Mouse (Mus musculus): ENCODE measurements at regions not wholly inside any gene's neighbourhood (a gene's known extent, or its start where the extent isn't known, plus 50 kb on each side); places are given as distances from the start of the nearest gene placed in this dataset.

DNA sequence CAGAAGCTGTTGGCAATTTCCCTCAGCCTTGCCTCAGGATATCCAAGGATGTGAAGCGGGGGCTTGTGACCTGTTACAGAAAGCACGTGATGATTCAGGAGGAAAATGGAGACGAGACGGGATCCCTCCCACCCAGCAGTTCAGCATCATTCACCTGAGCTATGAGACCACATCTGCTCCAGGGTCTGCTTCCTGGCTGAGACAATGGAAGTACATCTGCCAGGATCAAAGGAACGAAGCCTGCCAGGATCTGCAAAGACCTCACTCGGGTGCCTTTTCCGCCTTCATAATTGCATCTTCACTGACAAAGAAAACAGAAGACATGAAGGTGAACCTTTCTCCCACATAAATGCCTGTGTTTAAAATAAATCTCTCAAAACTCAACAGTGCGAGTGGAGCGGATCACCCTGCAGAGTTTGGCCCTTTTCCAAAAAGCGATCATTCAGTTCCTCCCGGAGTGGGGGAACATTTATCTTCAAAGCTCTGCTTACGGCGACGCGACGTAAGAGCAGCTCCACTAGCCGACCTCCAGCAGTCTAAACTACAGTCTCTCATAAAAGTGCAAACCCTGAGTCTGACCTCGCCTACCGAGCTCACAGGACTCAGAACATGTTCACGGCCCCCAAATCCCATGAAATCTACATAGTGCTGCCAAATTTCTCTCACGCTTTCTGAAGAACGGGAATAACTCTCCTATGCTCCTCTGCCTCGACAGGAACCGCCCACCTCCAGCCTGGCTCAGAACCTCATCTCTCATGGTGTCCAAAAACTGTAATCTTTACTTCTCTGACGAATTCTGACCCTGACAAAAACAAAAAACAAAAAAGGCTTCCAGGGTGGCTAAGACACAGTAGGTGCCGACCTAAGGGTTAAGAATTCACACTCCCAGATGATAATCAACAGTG is 117.0 kb downstream of the Setd4 start:
- TF ChIP-seq CTCF (IDR thresholded peaks at IDR 0.05; ENCODE audit: borderline replicate concordance, extremely low read depth, insufficient read depth, insufficient read length) = no peak
- no peak for TF ChIP-seq POLR2A (IDR thresholded peaks at IDR 0.05; ENCODE audit: borderline replicate concordance, extremely low read depth, insufficient read depth, insufficient read length, poor library complexity, severe bottlenecking)
- peak; percentile 43 for DNase-seq (ENCODE audit: low read depth)

DNA sequence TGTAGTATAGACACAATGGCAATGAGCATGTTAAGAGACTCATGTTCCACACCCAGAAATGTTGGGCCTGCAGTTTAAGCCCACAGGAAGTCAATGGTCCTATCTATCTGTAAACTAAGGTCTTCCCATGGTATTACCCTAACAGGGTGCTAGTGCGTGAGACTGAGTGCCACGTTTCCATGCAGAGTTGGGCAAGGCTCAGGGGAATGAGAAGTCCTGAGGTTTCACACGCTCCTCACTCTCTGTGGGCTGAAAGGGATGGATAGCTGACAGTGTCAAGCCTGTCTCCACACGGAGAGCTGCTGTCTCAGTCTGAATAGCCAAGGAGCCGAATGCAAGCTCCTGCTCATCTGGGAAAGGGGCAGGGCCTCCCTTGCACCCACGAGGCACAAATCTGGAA is 133.9 kb downstream of the Setd4 start:
- TF ChIP-seq CTCF (IDR thresholded peaks at IDR 0.05; ENCODE audit: borderline replicate concordance, extremely low read depth, insufficient read depth, insufficient read length) = no peak
- no peak for TF ChIP-seq POLR2A (IDR thresholded peaks at IDR 0.05; ENCODE audit: borderline replicate concordance, extremely low read depth, insufficient read depth, insufficient read length, poor library complexity, severe bottlenecking)
- DNase-seq (ENCODE audit: low read depth) = no peak

- TF ChIP-seq CTCF (IDR thresholded peaks at IDR 0.05; ENCODE audit: borderline replicate concordance, extremely low read depth, insufficient read depth, insufficient read length) (no peak), POLR2A (IDR thresholded peaks at IDR 0.05; ENCODE audit: borderline replicate concordance, extremely low read depth, insufficient read depth, insufficient read length, poor library complexity, severe bottlenecking) (no peak)
- DNase-seq (ENCODE audit: low read depth) = no peak
Observed at GRCm38 (mm10) chr16:93465741-93466140, 138.1 kb downstream of the Setd4 start.

DNA sequence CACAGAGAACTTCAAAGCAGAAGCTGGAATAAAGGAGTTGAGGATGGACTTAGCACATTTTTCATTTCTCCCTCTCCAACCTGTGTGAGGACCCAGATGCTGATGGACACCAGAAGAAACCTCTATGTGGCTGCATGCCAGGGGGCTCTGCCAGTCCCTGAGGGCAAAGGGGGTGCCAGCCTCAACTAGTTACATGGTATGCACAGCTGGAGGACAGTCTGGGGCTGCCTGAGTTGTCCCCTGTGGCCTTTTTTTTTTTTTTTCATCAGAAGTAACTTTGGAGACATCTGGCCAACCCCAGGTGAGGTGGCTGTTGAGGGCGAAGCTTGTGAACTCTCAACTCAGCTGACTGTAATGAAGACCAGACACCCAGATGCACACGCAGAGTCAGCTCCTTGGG is 139.0 kb downstream of the Setd4 start:
- no peak for DNase-seq (ENCODE audit: low read depth)

DNA sequence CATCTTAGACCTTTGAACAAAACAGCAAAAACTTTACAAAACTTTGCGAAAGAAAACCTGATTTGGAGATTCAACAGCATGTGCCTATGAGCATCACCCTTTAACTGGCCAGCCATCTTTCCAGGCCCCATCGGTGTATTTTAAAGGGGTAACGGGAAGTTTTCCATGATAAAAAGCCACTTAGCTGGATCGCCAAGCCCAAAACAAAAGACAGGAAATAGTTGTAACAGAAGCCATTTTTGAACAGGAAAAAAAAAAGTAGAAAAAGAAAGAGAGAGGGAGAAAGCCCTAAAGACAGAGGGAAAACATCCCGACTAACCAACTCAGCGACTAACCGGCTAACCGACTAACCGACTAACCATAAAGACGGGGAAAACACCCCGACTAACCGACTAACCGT is 140.5 kb downstream of the Setd4 start:
- no peak for DNase-seq (ENCODE audit: low read depth)
- TF ChIP-seq CTCF (IDR thresholded peaks at IDR 0.05; ENCODE audit: borderline replicate concordance, extremely low read depth, insufficient read depth, insufficient read length) (no peak), POLR2A (IDR thresholded peaks at IDR 0.05; ENCODE audit: borderline replicate concordance, extremely low read depth, insufficient read depth, insufficient read length, poor library complexity, severe bottlenecking) (no peak)

More for the DNA sequence above, 139.0 kb downstream of the Setd4 start:
- no peak for TF ChIP-seq POLR2A (IDR thresholded peaks at IDR 0.05; ENCODE audit: borderline replicate concordance, extremely low read depth, insufficient read depth, insufficient read length, poor library complexity, severe bottlenecking)
- TF ChIP-seq CTCF (IDR thresholded peaks at IDR 0.05; ENCODE audit: borderline replicate concordance, extremely low read depth, insufficient read depth, insufficient read length) = no peak

DNA sequence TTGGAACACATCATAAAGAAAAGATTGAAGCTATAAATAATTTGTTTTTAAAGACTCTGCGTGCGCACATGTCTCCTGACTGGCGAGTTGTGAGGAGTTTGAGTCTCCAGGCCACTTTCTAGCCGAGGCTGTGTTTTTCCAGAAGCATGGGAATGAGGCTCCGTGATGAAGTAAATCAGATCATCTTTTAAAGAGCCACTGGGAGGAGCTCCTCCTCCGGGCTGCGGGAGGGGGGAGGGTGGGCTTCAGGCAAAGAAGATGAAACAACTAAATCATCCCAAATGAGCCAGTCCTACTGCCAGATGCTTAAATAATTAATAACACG is 141.6 kb downstream of the Setd4 start:
- TF ChIP-seq CTCF (IDR thresholded peaks at IDR 0.05; ENCODE audit: borderline replicate concordance, extremely low read depth, insufficient read depth, insufficient read length) = no peak
- no peak for TF ChIP-seq POLR2A (IDR thresholded peaks at IDR 0.05; ENCODE audit: borderline replicate concordance, extremely low read depth, insufficient read depth, insufficient read length, poor library complexity, severe bottlenecking)
- peak; percentile 15 for DNase-seq (ENCODE audit: low read depth)

- DNase-seq (ENCODE audit: low read depth) = no peak
- TF ChIP-seq POLR2A (IDR thresholded peaks at IDR 0.05; ENCODE audit: borderline replicate concordance, extremely low read depth, insufficient read depth, insufficient read length, poor library complexity, severe bottlenecking) (no peak), CTCF (IDR thresholded peaks at IDR 0.05; ENCODE audit: borderline replicate concordance, extremely low read depth, insufficient read depth, insufficient read length) (no peak)
Observed at GRCm38 (mm10) chr16:93461406-93462285, 142.2 kb downstream of the Setd4 start.

DNA sequence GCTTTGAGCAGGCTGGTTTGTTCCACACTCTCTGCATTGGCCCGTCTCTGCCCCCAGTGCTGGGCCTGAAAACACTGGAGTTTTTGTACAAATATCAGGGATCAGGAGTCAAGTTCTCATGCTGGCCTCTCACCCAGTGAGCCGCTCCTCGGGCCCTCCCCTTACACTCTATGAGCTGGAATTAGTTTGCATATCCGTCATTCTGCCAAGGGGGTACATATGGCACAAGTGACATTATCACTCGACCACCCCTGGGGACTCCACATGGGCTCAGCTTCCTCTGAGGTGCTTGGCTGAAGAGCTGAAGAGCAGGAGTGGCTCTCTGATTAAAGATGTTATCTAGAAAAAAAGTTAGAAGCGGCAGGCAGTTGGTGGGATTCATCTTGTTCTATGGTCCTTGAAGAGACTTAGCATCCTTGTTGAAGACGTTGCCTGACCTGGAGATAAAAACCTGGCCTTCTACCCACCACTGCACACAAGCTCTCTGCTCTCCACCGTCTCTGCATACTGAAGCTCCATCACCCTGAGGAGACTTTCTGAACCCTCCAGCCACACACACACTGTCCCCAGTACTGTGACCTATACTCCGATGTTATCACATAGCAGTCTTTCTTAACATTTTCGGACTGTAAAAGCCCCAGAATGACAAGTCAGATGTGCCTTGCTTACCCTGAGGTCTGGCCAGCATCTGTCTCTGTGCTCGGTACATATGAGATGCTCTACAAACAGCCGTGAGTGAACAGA is 144.2 kb downstream of the Setd4 start:
- no peak for TF ChIP-seq CTCF (IDR thresholded peaks at IDR 0.05; ENCODE audit: borderline replicate concordance, extremely low read depth, insufficient read depth, insufficient read length)
- TF ChIP-seq POLR2A (IDR thresholded peaks at IDR 0.05; ENCODE audit: borderline replicate concordance, extremely low read depth, insufficient read depth, insufficient read length, poor library complexity, severe bottlenecking) = no peak
- DNase-seq (ENCODE audit: low read depth) = no peak

DNA sequence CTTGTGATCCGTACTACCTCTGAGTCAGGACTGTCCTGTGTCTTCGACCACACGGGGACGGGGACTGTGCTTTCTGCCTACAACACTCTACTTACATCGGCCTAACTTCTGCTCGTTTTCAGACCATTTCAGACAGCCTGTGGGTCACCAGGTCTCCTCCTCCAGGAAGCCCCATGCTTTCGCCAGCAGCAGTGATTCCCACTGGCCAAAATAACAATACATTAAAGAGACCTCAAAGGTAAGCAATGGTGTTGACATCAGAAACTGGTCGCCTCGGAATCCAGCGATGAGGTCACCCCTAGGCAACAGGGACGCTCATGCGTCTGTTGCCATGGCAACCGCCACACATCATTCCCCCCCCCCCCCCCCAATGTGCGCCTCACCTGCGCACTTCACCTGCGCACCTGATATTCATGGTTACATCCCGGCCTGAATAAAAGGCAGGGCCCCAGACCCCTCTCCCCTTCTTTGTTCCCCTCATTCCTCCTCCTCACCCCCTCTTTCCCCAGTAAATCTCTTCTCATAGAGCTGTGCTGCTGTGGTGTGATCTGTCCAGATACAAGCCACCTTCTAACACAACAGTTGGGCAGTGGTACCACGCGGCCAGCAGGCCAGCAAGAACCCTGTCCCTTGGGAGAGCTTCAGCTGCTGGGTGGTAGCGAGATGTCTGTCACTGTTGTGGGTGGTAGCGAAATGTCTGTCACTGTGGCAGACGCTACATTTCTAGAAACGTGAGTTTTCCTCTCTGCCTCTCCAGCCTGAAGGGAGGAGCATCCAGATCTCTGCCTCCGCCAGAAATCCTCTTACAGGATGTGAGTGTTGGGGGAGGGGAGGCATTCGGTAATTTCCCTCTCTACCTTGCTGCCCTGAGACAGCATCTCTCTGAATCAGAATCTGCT is 145.0 kb downstream of the Setd4 start:
- no peak for TF ChIP-seq POLR2A (IDR thresholded peaks at IDR 0.05; ENCODE audit: borderline replicate concordance, extremely low read depth, insufficient read depth, insufficient read length, poor library complexity, severe bottlenecking)
- no peak for TF ChIP-seq CTCF (IDR thresholded peaks at IDR 0.05; ENCODE audit: borderline replicate concordance, extremely low read depth, insufficient read depth, insufficient read length)
- peak; percentile 84 for DNase-seq (ENCODE audit: low read depth)

DNA sequence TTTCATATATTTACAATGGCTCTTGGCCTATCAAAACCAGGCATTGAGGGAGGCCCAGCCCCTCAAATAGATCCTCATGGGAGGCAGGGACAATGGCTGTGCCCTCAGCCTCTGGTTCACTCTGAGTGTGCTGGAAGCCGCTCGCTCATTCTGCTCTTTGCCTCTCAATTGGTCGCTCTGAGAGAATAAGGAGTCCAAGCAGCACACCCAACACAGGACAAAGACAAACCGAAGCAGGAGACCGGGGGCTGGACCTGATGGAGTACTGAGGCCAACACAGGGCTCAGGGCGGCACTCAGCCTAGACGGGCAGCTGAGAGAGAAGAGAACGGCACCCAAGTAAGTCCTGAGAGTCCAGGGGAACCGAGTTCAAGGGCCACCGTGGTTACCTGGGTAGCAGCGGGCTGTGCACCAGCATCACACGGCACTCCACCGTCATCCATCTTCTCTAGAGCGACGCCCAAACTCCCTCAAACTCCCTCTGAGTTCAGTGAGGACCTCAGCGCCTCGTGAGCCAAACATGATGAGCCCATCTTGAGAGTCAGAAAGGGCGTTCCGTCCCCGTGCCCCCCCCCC is 145.8 kb downstream of the Setd4 start:
- no peak for TF ChIP-seq CTCF (IDR thresholded peaks at IDR 0.05; ENCODE audit: borderline replicate concordance, extremely low read depth, insufficient read depth, insufficient read length)
- TF ChIP-seq POLR2A (IDR thresholded peaks at IDR 0.05; ENCODE audit: borderline replicate concordance, extremely low read depth, insufficient read depth, insufficient read length, poor library complexity, severe bottlenecking) = no peak
- no peak for DNase-seq (ENCODE audit: low read depth)

Data from brain, embryonic 14.5 days (tissue).